23 mouse cellular contexts compared by ENCODE assay signal in the genomic region with DNA sequence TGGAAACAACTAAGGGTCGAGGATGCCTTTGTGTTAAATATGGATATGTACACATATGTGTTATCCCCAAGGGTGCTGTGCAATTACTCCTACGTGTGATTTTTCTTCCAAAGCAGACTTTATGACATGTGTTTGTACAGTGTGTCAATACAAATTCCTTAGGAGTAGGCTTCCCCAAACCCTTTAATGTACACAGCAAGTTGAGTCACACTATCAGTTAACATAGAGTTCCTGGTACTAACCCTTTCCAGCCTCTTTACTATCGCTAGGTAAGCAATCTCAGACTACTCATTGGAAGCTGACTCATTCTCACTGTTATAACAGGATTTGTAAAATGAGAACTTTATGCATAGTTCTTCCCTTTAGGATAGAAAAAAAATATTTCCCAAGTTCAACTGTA. TPM values are rescaled to one million over a fixed set of nuclear protein-coding genes. Genes with fewer than 3 reads are reported as not detected.
DNase-seq lines count a peak whose midpoint lies in the region; ATAC-seq lines count a peak whose summit lies in the region.
"Had no signal": no experiment of that assay in that cellular context is flagged by ENCODE, and none has a peak within 500 bp of the region (broad histone marks: within the 10 kb centered on the region; RNA-seq: fewer than 3 reads in every experiment).

No protein-coding gene starts in this region.

- no peak overlapping the region for H3K4me2 ChIP-seq in stomach, embryonic 14.5 days (replicated peaks; ENCODE audit: low read depth, low read length)
- H3K4me2 ChIP-seq in stomach, embryonic 16.5 days (ENCODE audit: low read depth, low read length) = no peak overlapping the region
- no peak overlapping the region for H3K4me2 ChIP-seq in liver, embryonic 11.5 days
- H3K4me2 ChIP-seq: embryonic facial prominence, embryonic 12.5 days; forebrain, embryonic 13.5 days; forebrain, embryonic 15.5 days had no signal

- ATAC-seq in stomach, embryonic 14.5 days (ENCODE audit: insufficient number of reproducible peaks, insufficient read depth, low FRiP score, low read depth) = peak; percentile 71; the same call in 1 of the 2 replicates
- peak; percentile 90 for ATAC-seq in stomach, embryonic 16.5 days (ENCODE audit: insufficient read depth, low FRiP score)
- ATAC-seq in liver, embryonic 11.5 days (replicated peaks; ENCODE audit: low FRiP score) = no peak
- ATAC-seq: activated CD4-positive, CD25-positive, alpha-beta regulatory T cell, adult 4 months; forebrain, embryonic 13.5 days; forebrain, embryonic 15.5 days; Patski had no signal

- H3K27ac ChIP-seq in stomach, embryonic 14.5 days (ENCODE audit: low read length) = no peak overlapping the region
- H3K27ac ChIP-seq in stomach, embryonic 16.5 days (ENCODE audit: low read length) = no peak overlapping the region
- H3K27ac ChIP-seq in liver, embryonic 11.5 days (ENCODE audit: low read depth, low read length) = no peak overlapping the region
- H3K27ac ChIP-seq: embryonic facial prominence, embryonic 10.5 days; embryonic facial prominence, embryonic 12.5 days; forebrain, embryonic 13.5 days; forebrain, embryonic 15.5 days had no signal

- 72% methylated on average over 3 of the region's 3 CpGs for WGBS in stomach, embryonic 14.5 days
- 58% methylated on average over 3 of the region's 3 CpGs for WGBS in stomach, embryonic 16.5 days
- WGBS in liver, embryonic 11.5 days = 72% methylated on average over 3 of the region's 3 CpGs

- H3K4me3 ChIP-seq in stomach, embryonic 14.5 days (ENCODE audit: low read depth, low read length) = no peak overlapping the region
- H3K4me3 ChIP-seq in stomach, embryonic 16.5 days (replicated peaks; ENCODE audit: low read length) = no peak overlapping the region
- no peak overlapping the region for H3K4me3 ChIP-seq in liver, embryonic 11.5 days (ENCODE audit: low read depth, low read length)
- H3K4me3 ChIP-seq: embryonic facial prominence, embryonic 10.5 days; embryonic facial prominence, embryonic 12.5 days; forebrain, embryonic 13.5 days; forebrain, embryonic 15.5 days had no signal

- no peaks in the 10 kb centered on the region for H3K9me3 ChIP-seq in stomach, embryonic 14.5 days (ENCODE audit: control insufficient read depth, low read depth, low read length)
- H3K9me3 ChIP-seq in stomach, embryonic 16.5 days (replicated peaks; ENCODE audit: control insufficient read depth, low read length) = no peaks in the 10 kb centered on the region
- H3K9me3 ChIP-seq in liver, embryonic 11.5 days (ENCODE audit: control insufficient read depth, low read length) = no peaks in the 10 kb centered on the region
- H3K9me3 ChIP-seq: embryonic facial prominence, embryonic 10.5 days; embryonic facial prominence, embryonic 12.5 days; forebrain, embryonic 13.5 days; forebrain, embryonic 15.5 days had no signal

- H3K4me1 ChIP-seq in stomach, embryonic 14.5 days (ENCODE audit: control insufficient read depth, insufficient read depth, low read length) = no peaks in the 10 kb centered on the region
- H3K4me1 ChIP-seq in stomach, embryonic 16.5 days (ENCODE audit: control insufficient read depth, insufficient read depth, low read length) = no peaks in the 10 kb centered on the region
- H3K4me1 ChIP-seq in liver, embryonic 11.5 days (replicated peaks; ENCODE audit: control insufficient read depth, insufficient read depth, low read length) = no peaks in the 10 kb centered on the region
- H3K4me1 ChIP-seq: embryonic facial prominence, embryonic 10.5 days; embryonic facial prominence, embryonic 12.5 days; forebrain, embryonic 13.5 days; forebrain, embryonic 15.5 days had no signal

- no peak overlapping the region for H3K9ac ChIP-seq in stomach, embryonic 14.5 days (replicated peaks; ENCODE audit: low read depth, low read length)
- no peak overlapping the region for H3K9ac ChIP-seq in stomach, embryonic 16.5 days (ENCODE audit: low read length)
- H3K9ac ChIP-seq in liver, embryonic 11.5 days (ENCODE audit: low read depth, low read length) = no peak overlapping the region
- H3K9ac ChIP-seq: embryonic facial prominence, embryonic 12.5 days; forebrain, embryonic 13.5 days; forebrain, embryonic 15.5 days had no signal

- peak; percentile 6 for DNase-seq in NIH3T3 (ENCODE audit: low read depth)
- DNase-seq in right cerebral cortex, postnatal 14 days = no peak
- no peak for DNase-seq in liver, embryonic 11.5 days (ENCODE audit: low spot score)
- no peak for DNase-seq in testis, postnatal 14 days (ENCODE audit: low spot score)
- DNase-seq: adrenal gland, adult 8-10 months; adrenal gland, postnatal 14 days; adrenal gland, postnatal 36 days; cerebellum, adult 11-12 months; cerebellum, adult 2 months; cerebellum, adult 9-10 months; cerebellum, postnatal 10 days; cerebellum, postnatal 25 days had no signal

- H3K36me3 ChIP-seq in stomach, embryonic 14.5 days (ENCODE audit: control insufficient read depth, insufficient read depth, low read length) = no peaks in the 10 kb centered on the region
- H3K36me3 ChIP-seq in stomach, embryonic 16.5 days (ENCODE audit: control insufficient read depth, insufficient read depth, low read length) = no peaks in the 10 kb centered on the region
- H3K36me3 ChIP-seq in liver, embryonic 11.5 days (ENCODE audit: control insufficient read depth, insufficient read depth, low read length) = no peaks in the 10 kb centered on the region
- H3K36me3 ChIP-seq: embryonic facial prominence, embryonic 10.5 days; embryonic facial prominence, embryonic 12.5 days; forebrain, embryonic 15.5 days had no signal

- H3K27me3 ChIP-seq in stomach, embryonic 14.5 days (ENCODE audit: control insufficient read depth, insufficient read depth, low read length) = 0 out of 2 replicates have a peak, but pooled peaks cover 3% of the 10 kb centered on the region
- H3K27me3 ChIP-seq in stomach, embryonic 16.5 days (ENCODE audit: control insufficient read depth, insufficient read depth, low read length) = peaks cover 9% of the 10 kb centered on the region; the same call in 1 of the 2 replicates
- H3K27me3 ChIP-seq in liver, embryonic 11.5 days (replicated peaks; ENCODE audit: control insufficient read depth, insufficient read depth, low read length) = peaks cover 2% of the 10 kb centered on the region; the same call in 1 of the 2 replicates
- H3K27me3 ChIP-seq: embryonic facial prominence, embryonic 12.5 days; forebrain, embryonic 15.5 days had no signal

RNA-seq across cellular contexts. Expression of a gene that starts 3.9 kb away (rescaled TPM):
- polyA plus RNA-seq in stomach, embryonic 14.5 days (2014; fragmentation: Nextera tagmentation; extraction: Ambion mirVana) = 37.5 and 40.1 TPM in 2 replicates
- 46.8 and 67.5 TPM in 2 replicates for polyA plus RNA-seq in stomach, embryonic 16.5 days (2015; fragmentation: Nextera tagmentation; extraction: Ambion mirVana)
- polyA plus RNA-seq in liver, embryonic 11.5 days (2014; fragmentation: Nextera tagmentation; extraction: Ambion mirVana) = 0.64 TPM in 1 of 2 replicates, not detected in the other
- polyA plus RNA-seq: activated CD4-positive, CD25-positive, alpha-beta regulatory T cell, adult 4 months; C2C12; cortical plate, adult 2 months; embryonic facial prominence, embryonic 10.5 days; embryonic facial prominence, embryonic 12.5 days; forebrain, embryonic 11.5 days; forebrain, embryonic 13.5 days; forebrain, embryonic 15.5 days; Patski had no signal

RNA-seq across cellular contexts. Expression of a gene that starts 53.0 kb away (rescaled TPM):
- polyA plus RNA-seq in stomach, embryonic 14.5 days (2014; fragmentation: Nextera tagmentation; extraction: Ambion mirVana) = 38.0 and 44.8 TPM in 2 replicates
- 44.4 and 44.8 TPM in 2 replicates for polyA plus RNA-seq in stomach, embryonic 16.5 days (2015; fragmentation: Nextera tagmentation; extraction: Ambion mirVana)
- 50.3 and 53.6 TPM in 2 replicates for polyA plus RNA-seq in liver, embryonic 11.5 days (2014; fragmentation: Nextera tagmentation; extraction: Ambion mirVana)

RNA-seq across cellular contexts. Expression of a gene that starts 53.2 kb away (rescaled TPM):
- 16.4 and 17.4 TPM in 2 replicates for polyA plus RNA-seq in stomach, embryonic 14.5 days (2014; fragmentation: Nextera tagmentation; extraction: Ambion mirVana)
- polyA plus RNA-seq in stomach, embryonic 16.5 days (2015; fragmentation: Nextera tagmentation; extraction: Ambion mirVana) = 19.5 and 20.2 TPM in 2 replicates
- 19.6 and 20.6 TPM in 2 replicates for polyA plus RNA-seq in liver, embryonic 11.5 days (2014; fragmentation: Nextera tagmentation; extraction: Ambion mirVana)

Comparison
In these comparisons a context has a peak if more than half of its experiments do, and no peak if none do; other contexts are left out.
1. RNA of a gene that starts 3.9 kb away (polyA plus RNA-seq): 46.8 to 67.5 TPM in stomach, embryonic 16.5 days and 37.5 to 40.1 TPM in stomach, embryonic 14.5 days; 0.64 TPM in liver, embryonic 11.5 days; every median in the first group is over 10 times any median in the second.